Mouse (Mus musculus) heart, embryonic 16.5 days (tissue): ENCODE results near the gene Hivep3. TPM values are rescaled to one million over a fixed set of nuclear protein-coding genes. Genes with fewer than 3 reads are reported as not detected.

ENCODE experiments used
- ATAC-seq: fragments of 200-750 bp; cut with Nextera tagmentation; replicated peaks from 2 replicates; pipeline ENCODE4 v1.8.0; 2017; ENCODE audit warnings: moderate number of reproducible peaks; ENCODE audit not compliant: insufficient read depth, low FRiP score; ENCODE audit errors: extremely low read depth
- H3K27ac ChIP-seq: fragments of 300-500 bp; sonication (generic); 2 replicates; pipeline ENCODE4 v1.5.1; 2014; ENCODE audit warnings: mild to moderate bottlenecking, low read length, control low read depth, moderate library complexity
- H3K27me3 ChIP-seq: fragments of 300-500 bp; sonication (generic); 2 replicates; pipeline ENCODE4 v1.6.1; 2014; ENCODE audit warnings: low read length, mixed read lengths; ENCODE audit not compliant: control insufficient read depth, insufficient read depth
- H3K36me3 ChIP-seq: fragments of 300-500 bp; sonication (generic); 2 replicates; pipeline ENCODE4 v1.6.1; 2014; ENCODE audit not compliant: control insufficient read depth, insufficient read depth
- H3K4me1 ChIP-seq: fragments of 300-500 bp; sonication (generic); 2 replicates; pipeline ENCODE4 v1.6.1; 2014; ENCODE audit warnings: low read length, mixed read lengths; ENCODE audit not compliant: control insufficient read depth, insufficient read depth
- H3K4me2 ChIP-seq: fragments of 300-500 bp; sonication (generic); 2 replicates; pipeline ENCODE4 v1.6.1; 2014; ENCODE audit warnings: low read depth, mild to moderate bottlenecking, control low read depth, low read length
- H3K4me3 ChIP-seq: fragments of 300-500 bp; sonication (generic); 2 replicates; pipeline ENCODE4 v1.5.1; 2014; ENCODE audit warnings: mild to moderate bottlenecking, control low read depth, low read length
- H3K9ac ChIP-seq: fragments of 300-500 bp; sonication (generic); 2 replicates; pipeline ENCODE4 v1.6.1; 2014; ENCODE audit warnings: low read length, control low read depth
- H3K9me3 ChIP-seq: fragments of 300-500 bp; sonication (generic); replicated peaks from 2 replicates; pipeline ENCODE4 v1.6.1; 2016; ENCODE audit warnings: low read length; ENCODE audit not compliant: control insufficient read depth
- WGBS: fragments of 180-500 bp; shearing (Covaris S2); extraction: QIAGEN DNeasy Blood & Tissue Kit; methylation state at CpG from one replicate; pipeline ENCODE4 v1.1.7; 2014; 5-methylcytosine and 5-hydroxymethylcytosine counted together
- polyA plus RNA-seq: library from polyadenylated mRNA; unstranded; fragments of >200 nt; fragmentation: Nextera tagmentation; extraction: Ambion mirVana; gene quantifications from 2 replicates; pipeline ENCODE4 v1.2.1, GENCODE M21; 2015

Hivep3 gene
- polyA plus RNA-seq, 1 experiment from 2014 or later: 9.4 TPM

DNA sequence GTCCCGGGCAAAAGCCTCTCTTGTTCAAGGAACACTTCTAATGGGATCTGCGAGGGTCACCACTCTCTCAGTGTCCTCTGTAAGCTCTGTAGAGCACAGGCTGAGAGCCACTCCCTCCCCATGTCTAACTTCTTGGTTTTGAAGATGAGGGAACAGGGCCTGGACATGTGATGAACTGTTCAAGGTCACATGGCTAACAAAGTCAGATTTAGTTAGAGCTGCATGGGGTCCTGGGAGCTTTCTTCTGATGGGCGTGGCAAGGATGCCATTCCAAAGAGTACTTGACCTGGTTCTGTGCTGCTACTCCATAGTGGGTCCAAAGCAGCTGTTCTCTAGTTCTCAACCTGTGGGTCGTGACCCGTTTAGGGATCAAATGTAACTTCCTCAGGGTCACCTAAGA is 227.6 kb downstream of the Hivep3 start:
- WGBS: 82% methylated on average over 5 of the region's 5 CpGs
- no peak for ATAC-seq
- no peaks in the 10 kb centered on the region for H3K27me3 ChIP-seq
- H3K4me3 ChIP-seq: no peak overlapping the region
- H3K9me3 ChIP-seq: no peaks in the 10 kb centered on the region
- no peak overlapping the region for H3K9ac ChIP-seq
- H3K27ac ChIP-seq: no peak overlapping the region
- peaks cover 39% of the 10 kb centered on the region for H3K4me1 ChIP-seq
- no peaks in the 10 kb centered on the region for H3K36me3 ChIP-seq
- no peak overlapping the region for H3K4me2 ChIP-seq

DNA sequence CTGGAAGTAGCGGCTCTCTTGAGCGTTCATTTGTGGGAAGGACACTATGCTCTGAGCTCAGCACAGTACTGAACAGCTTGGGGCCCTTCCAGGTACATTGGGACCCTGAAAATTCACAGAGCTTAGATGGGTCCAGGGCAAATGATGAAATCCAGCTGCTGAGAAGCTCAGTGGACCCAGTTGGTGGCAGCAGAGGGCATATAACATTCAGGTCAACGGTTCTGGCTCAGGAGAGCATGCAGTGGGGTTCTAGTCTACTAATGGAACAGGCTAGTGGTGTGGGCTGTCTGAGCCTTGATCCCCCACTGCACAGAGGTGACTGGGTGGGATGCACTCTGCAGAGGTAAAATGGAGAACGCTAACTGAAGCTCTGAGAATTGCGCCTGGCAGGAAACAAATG is 228.5 kb downstream of the Hivep3 start:
- no peak overlapping the region for H3K4me3 ChIP-seq
- no peak for ATAC-seq
- no peaks in the 10 kb centered on the region for H3K36me3 ChIP-seq
- peaks cover 46% of the 10 kb centered on the region for H3K4me1 ChIP-seq
- no peak overlapping the region for H3K4me2 ChIP-seq
- WGBS: 74% methylated on average over 5 of the region's 5 CpGs
- H3K27ac ChIP-seq: no peak overlapping the region
- H3K27me3 ChIP-seq: no peaks in the 10 kb centered on the region
- H3K9me3 ChIP-seq: no peaks in the 10 kb centered on the region
- H3K9ac ChIP-seq: no peak overlapping the region

DNA sequence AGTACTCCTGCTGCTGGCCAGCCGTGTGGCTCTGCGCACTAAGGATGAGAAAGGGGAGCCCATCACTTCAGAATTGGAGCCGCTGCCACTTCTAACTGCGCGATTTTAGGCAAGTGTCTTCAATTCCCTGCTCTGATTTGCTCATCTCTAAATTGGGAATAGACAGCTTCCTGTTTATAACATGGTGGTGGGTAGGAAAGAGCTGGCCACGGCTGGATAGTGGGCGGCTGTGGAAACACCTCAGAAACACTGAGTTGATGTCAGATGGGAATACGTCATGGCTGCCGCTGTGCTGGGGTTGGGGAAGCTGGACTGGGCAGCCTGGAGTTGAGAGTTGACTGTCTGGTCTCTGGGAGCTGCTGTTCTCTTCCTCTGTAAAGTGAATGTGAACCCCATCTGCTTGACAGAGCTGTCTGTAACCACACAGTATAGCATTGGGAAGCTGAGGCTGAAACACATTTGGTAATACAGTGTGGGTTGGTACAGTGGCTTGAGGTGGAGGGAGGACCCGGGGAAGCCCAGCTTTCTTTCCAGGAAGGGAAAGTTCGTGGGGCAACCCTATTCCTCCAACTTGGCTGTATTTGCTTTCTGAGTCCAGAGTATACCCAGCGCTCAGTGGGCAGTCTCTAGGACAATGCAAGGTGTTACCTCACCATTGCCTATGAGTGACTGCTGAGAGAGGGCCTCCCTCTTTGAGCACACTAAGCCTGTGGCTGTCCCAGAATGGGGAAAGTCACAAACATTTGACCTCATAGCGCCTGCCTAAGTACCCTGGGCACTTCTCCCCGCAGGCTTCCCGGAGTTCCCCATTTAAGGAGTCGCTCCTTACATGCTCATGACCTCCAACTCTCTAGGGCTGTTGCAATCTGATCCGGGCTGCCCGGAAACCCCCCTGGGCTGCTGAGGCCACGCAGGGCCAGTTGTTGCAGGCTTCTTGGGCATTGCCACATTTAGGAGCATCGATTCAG is 232.8 kb downstream of the Hivep3 start:
- peak overlapping the region; percentile 41; the same call in 1 of the 2 replicates for H3K27ac ChIP-seq
- H3K9ac ChIP-seq: 0 out of 2 replicates have a peak overlapping the region, but pooled peaks have one; percentile 17
- peaks cover 38% of the 10 kb centered on the region for H3K4me1 ChIP-seq

DNA sequence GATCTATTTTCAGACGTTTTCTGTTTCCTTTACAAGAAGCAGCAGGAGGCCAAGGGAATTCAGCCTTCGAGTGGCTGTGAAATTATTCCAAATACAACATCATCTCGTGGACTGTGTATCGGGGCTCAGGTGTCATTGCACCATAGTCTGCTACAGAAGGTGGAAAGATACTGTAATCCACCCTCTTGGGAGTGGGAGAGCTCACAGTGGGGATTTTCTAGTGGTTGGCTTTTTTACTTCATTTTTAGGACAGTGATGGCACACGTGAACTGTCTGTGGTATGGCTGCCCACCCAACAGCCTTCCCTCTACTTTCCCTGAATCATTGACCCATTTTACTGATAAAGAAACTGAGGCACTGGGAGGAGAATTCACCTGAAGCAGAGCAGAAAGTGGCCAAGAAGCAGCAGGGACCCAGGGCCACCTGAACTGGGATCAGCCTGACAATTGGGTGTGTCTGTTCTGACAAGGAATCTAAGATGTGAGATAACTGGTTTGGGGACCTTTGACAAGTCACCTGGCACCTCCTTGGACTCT is 233.6 kb downstream of the Hivep3 start:
- H3K27me3 ChIP-seq: no peaks in the 10 kb centered on the region
- peaks cover 38% of the 10 kb centered on the region for H3K4me1 ChIP-seq
- no peak overlapping the region for H3K4me3 ChIP-seq
- no peaks in the 10 kb centered on the region for H3K9me3 ChIP-seq
- H3K27ac ChIP-seq: 0 out of 2 replicates have a peak overlapping the region, but pooled peaks have one; percentile 21
- WGBS: 50% methylated on average over 5 of the region's 5 CpGs
- no peak for ATAC-seq
- H3K4me2 ChIP-seq: no peak overlapping the region
- H3K36me3 ChIP-seq: no peaks in the 10 kb centered on the region
- H3K9ac ChIP-seq: no peak overlapping the region

More for the DNA sequence above, 232.8 kb downstream of the Hivep3 start:
- WGBS: 48% methylated on average over 20 of the region's 20 CpGs
- H3K4me2 ChIP-seq: no peak overlapping the region
- no peaks in the 10 kb centered on the region for H3K27me3 ChIP-seq
- no peaks in the 10 kb centered on the region for H3K36me3 ChIP-seq
- H3K4me3 ChIP-seq: no peak overlapping the region
- H3K9me3 ChIP-seq: no peaks in the 10 kb centered on the region
- peak; percentile 61 for ATAC-seq

DNA sequence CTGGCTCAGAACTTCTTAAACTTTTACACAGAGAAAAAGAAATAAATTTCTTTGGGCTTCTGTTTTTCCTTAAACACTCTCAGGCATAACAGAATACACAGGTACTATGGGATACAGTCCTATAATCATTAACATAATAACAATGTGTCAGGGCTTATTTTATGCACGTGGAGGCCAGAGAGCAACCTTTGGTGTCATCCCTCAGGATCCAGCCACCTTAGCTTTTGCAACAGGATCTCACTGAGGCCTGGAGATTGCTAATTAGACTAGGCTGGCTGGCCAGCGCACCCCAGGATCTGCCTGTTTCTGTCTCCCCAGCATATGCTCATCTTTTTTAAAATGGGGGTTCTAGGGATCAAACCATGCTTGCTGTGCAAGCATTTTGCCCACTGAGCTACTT is 234.1 kb downstream of the Hivep3 start:
- Histone ChIP-seq H3K9ac (no peak overlapping the region), H3K27ac (no peak overlapping the region), H3K36me3 (no peaks in the 10 kb centered on the region), H3K4me2 (no peak overlapping the region), H3K4me3 (no peak overlapping the region), H3K9me3 (no peaks in the 10 kb centered on the region), H3K27me3 (no peaks in the 10 kb centered on the region), H3K4me1 (peaks cover 38% of the 10 kb centered on the region)
- WGBS: 60% methylated on average over 2 of the region's 2 CpGs
- ATAC-seq: no peak

DNA sequence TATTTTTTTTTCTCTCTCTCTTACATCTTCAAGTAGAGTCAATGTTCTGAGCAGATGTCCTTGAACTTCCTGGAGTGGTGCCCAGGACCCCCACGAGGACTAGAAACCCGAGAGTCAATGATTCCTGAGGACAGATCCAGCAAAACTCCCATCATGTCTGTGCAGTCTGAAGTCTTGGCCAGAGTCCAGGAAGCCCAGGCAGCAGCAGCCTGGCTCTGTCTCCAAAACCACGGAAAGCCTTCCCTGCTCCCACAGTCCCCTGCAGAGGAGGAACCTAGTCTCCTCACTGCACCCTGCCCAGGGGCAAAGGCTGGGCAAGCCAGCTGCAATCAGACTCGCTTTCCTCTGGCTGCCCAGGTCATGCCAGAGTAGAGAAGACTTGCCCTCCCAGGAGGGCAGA is 234.5 kb downstream of the Hivep3 start:
- ATAC-seq: no peak

DNA sequence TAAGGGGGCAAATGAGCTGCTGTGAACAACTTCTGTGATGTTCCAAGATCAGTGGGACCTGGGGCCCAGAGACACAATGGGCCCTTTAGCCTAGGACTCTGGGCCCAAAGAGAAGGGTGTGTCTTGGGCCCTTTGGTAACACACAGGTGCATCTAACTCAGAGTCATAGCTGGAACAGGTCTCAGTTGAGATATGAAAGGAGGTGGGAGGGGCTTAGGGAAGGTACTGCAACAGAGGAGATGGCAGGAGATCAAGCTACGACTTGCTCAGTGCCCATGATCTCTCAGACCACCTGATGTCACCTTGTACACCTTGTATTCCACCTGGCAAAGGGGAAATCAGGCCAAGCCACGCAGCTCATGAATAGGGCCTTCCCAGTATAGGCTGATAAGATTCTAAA is 235.3 kb downstream of the Hivep3 start:
- H3K4me1 ChIP-seq: peaks cover 41% of the 10 kb centered on the region
- 49% methylated on average over 2 of the region's 2 CpGs for WGBS
- H3K27ac ChIP-seq: no peak overlapping the region
- no peak for ATAC-seq
- no peaks in the 10 kb centered on the region for H3K9me3 ChIP-seq
- H3K36me3 ChIP-seq: no peaks in the 10 kb centered on the region
- no peaks in the 10 kb centered on the region for H3K27me3 ChIP-seq
- H3K4me2 ChIP-seq: no peak overlapping the region
- H3K9ac ChIP-seq: no peak overlapping the region
- H3K4me3 ChIP-seq: no peak overlapping the region

More for the DNA sequence above, 234.5 kb downstream of the Hivep3 start:
- H3K9me3 ChIP-seq: no peaks in the 10 kb centered on the region
- no peak overlapping the region for H3K4me3 ChIP-seq
- H3K4me1 ChIP-seq: peaks cover 38% of the 10 kb centered on the region
- H3K27ac ChIP-seq: no peak overlapping the region
- no peaks in the 10 kb centered on the region for H3K36me3 ChIP-seq
- 16% methylated on average over 4 of the region's 4 CpGs for WGBS
- H3K4me2 ChIP-seq: no peak overlapping the region
- no peaks in the 10 kb centered on the region for H3K27me3 ChIP-seq
- H3K9ac ChIP-seq: no peak overlapping the region

DNA sequence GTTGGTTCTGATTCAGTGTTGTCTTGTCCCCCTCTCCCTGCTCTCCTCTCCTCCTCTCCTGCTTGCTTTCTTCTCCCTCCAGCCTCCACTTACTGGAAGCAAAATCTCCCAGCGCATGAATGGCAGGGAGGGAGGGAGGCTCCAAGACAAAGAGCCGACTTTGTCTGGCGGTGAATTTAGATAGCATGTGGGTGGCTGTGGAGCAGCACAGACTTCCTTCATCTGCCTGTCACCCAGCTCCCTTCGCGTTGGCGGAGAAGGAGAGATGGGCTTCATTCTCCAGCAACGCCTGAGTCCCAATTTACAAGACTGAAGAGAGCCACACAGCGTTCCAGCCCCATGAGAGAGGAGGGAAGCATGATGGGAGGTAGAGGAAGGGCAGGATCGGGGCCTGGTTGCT is 236.6 kb downstream of the Hivep3 start:
- H3K9me3 ChIP-seq: no peaks in the 10 kb centered on the region
- no peak overlapping the region for H3K27ac ChIP-seq
- no peaks in the 10 kb centered on the region for H3K36me3 ChIP-seq
- H3K4me1 ChIP-seq: peaks cover 46% of the 10 kb centered on the region
- ATAC-seq: no peak
- no peaks in the 10 kb centered on the region for H3K27me3 ChIP-seq
- no peak overlapping the region for H3K4me3 ChIP-seq
- H3K4me2 ChIP-seq: no peak overlapping the region
- H3K9ac ChIP-seq: no peak overlapping the region
- WGBS: 53% methylated on average over 9 of the region's 9 CpGs

DNA sequence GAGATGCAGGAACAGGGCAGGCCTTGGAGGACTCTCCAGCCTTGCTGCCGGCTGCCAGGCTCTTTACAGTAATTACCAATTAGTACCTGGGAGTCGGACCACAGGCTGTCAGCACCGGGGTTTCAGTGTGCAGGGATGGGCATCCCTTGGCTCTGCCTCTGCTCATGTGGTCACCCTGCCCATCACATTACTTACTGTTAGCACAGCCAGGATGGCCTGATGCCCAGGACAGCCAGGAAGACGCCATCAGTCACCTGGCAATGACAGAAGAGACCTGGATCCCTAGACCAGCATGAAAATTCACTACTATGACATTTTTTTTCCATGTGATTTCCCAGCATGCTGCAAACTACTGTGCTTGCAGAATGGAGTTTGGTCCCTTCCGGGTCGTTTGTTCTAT is 238.8 kb downstream of the Hivep3 start:
- no peaks in the 10 kb centered on the region for H3K9me3 ChIP-seq
- no peak for ATAC-seq
- no peak overlapping the region for H3K4me3 ChIP-seq
- H3K4me2 ChIP-seq: no peak overlapping the region
- H3K27me3 ChIP-seq: no peaks in the 10 kb centered on the region
- 78% methylated on average over 6 of the region's 6 CpGs for WGBS
- H3K27ac ChIP-seq: no peak overlapping the region
- peaks cover 28% of the 10 kb centered on the region for H3K4me1 ChIP-seq
- no peaks in the 10 kb centered on the region for H3K36me3 ChIP-seq
- H3K9ac ChIP-seq: no peak overlapping the region
